Mouse (Mus musculus): ENCODE results near the gene Selp. TPM values are rescaled to one million over a fixed set of nuclear protein-coding genes. Genes with fewer than 3 reads are reported as not detected.

Selp gene
- polyA plus RNA-seq (2015; fragmentation: Nextera tagmentation; extraction: Ambion mirVana) = 0.08 and 0.23 TPM in 2 replicates

GRCm38 (mm10) chr1:164114947-164115493, at the start of gene Selp:
Selp (plus strand) TSS chr1:164115264.
- WGBS = 47% methylated on average over 8 of the region's 8 CpGs

DNA sequence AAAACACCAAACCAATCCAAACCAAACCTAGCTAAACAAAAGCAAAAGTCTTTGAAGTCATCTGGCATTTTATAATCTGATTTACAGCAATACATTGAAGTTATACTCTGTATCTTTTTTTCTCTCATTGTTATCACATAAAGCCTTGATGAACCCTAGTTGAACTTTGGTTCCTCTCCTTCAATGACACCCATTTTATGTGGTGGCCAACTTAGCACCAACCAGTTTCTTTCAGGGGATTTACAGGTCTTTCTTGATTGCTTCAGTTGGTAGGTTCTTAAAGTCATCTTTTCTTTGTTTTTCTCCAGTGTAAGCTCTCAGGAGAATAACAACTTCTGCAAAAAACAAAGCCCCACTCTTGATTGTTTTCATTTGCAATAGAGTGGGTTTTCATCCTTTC, 45.8 kb upstream of the Selp start:
- H3K27me3 ChIP-seq (replicated peaks) = no peaks in the 10 kb centered on the region
- H3K9me3 ChIP-seq = no peaks in the 10 kb centered on the region
- H3K9ac ChIP-seq = no peak overlapping the region
- no peak overlapping the region for H3K4me3 ChIP-seq
- no peaks in the 10 kb centered on the region for H3K4me1 ChIP-seq
- no peak overlapping the region for H3K27ac ChIP-seq (replicated peaks)
- no peaks in the 10 kb centered on the region for H3K36me3 ChIP-seq
- ATAC-seq (ENCODE audit: extremely low read depth, insufficient number of reproducible peaks, low FRiP score, low TSS enrichment) = no peak
- H3K4me2 ChIP-seq = no peak overlapping the region

More at GRCm38 (mm10) chr1:164114947-164115493, at the start of gene Selp:
- H3K36me3 ChIP-seq = no peaks in the 10 kb centered on the region
- peaks cover 4% of the 10 kb centered on the region; the same call in 1 of the 2 replicates for H3K4me1 ChIP-seq
- no peak within 1 kb of the TSS for H3K4me3 ChIP-seq
- no peaks in the 10 kb centered on the region for H3K27me3 ChIP-seq (replicated peaks)
- H3K27ac ChIP-seq (replicated peaks) = no peak within 1 kb of the TSS
- H3K4me2 ChIP-seq = no peak within 1 kb of the TSS
- ATAC-seq (ENCODE audit: extremely low read depth, insufficient number of reproducible peaks, low FRiP score, low TSS enrichment) = no peak
- H3K9me3 ChIP-seq = no peaks in the 10 kb centered on the region
- H3K9ac ChIP-seq = no peak within 1 kb of the TSS

DNA sequence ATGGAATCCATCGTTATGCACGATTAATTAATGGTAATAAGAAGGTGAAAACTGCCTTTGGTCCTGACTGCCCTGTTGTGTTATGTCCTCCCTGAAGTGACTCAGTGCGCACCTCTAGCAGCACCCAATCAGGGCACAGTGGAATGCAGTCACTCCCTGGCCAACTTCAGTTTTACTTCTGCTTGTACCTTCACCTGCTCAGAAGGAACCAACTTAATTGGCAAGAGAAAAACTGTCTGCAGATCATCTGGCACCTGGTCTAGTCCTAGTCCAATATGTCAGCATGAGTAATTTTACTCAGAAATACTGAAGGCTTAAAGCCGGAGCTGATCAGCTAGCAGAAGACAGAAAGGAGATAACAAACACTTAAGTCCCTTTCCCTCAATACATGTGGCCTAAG, 44.6 kb upstream of the Selp start:
- WGBS = 73% methylated on average over 4 of the region's 4 CpGs
- no peak overlapping the region for H3K4me2 ChIP-seq
- ATAC-seq (ENCODE audit: extremely low read depth, insufficient number of reproducible peaks, low FRiP score, low TSS enrichment) = no peak

DNA sequence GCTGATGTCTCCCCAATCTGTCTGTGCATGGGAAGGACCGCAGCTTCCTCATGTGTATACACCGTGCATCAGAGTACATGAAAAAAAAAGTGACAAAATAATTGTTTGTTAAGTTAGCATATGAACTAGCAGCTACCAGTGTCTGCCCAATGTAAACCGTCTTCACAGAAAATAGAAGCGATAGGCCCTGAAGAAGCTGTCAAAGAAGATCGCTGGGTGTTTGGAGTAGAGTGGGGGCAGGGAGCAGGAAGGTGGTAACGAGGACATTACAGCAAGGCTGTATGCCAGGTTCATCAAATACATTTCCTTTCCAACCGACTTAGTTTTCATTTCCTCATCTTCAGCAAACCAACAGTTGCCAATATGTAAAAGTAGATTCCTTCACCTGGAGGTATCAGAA, 44.0 kb upstream of the Selp start:
- no peak overlapping the region for H3K4me3 ChIP-seq
- ATAC-seq (ENCODE audit: extremely low read depth, insufficient number of reproducible peaks, low FRiP score, low TSS enrichment) = no peak
- no peaks in the 10 kb centered on the region for H3K9me3 ChIP-seq
- no peaks in the 10 kb centered on the region for H3K4me1 ChIP-seq
- H3K36me3 ChIP-seq = no peaks in the 10 kb centered on the region
- WGBS = 70% methylated on average over 7 of the region's 7 CpGs
- no peak overlapping the region for H3K4me2 ChIP-seq
- no peaks in the 10 kb centered on the region for H3K27me3 ChIP-seq (replicated peaks)
- H3K9ac ChIP-seq = no peak overlapping the region
- H3K27ac ChIP-seq (replicated peaks) = no peak overlapping the region

More for the DNA sequence above, 44.6 kb upstream of the Selp start:
- no peak overlapping the region for H3K27ac ChIP-seq (replicated peaks)
- no peaks in the 10 kb centered on the region for H3K36me3 ChIP-seq
- H3K4me1 ChIP-seq = no peaks in the 10 kb centered on the region
- H3K4me3 ChIP-seq = no peak overlapping the region
- H3K9ac ChIP-seq = no peak overlapping the region
- no peaks in the 10 kb centered on the region for H3K27me3 ChIP-seq (replicated peaks)
- no peaks in the 10 kb centered on the region for H3K9me3 ChIP-seq

DNA sequence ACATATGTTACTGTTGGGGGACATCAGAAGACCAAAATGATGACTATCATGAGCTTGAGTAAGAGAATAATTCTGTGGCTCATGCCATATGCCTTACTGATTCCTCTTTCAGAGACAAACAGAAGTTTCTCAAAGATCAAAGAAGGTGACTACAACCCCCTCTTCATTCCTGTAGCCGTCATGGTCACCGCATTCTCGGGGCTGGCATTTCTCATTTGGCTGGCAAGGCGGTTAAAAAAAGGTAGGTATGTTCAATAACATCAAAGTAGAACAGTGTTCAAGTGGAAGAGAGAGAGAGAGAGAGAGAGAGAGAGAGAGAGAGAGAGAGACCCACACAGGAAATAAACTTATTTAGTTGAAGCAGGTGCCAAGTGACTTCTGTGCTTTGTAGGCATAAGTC, 43.1 kb upstream of the Selp start:
- no peak for ATAC-seq (ENCODE audit: extremely low read depth, insufficient number of reproducible peaks, low FRiP score, low TSS enrichment)
- H3K9me3 ChIP-seq = no peaks in the 10 kb centered on the region
- H3K27ac ChIP-seq (replicated peaks) = no peak overlapping the region
- 79% methylated on average over 4 of the region's 4 CpGs for WGBS
- H3K9ac ChIP-seq = no peak overlapping the region
- no peaks in the 10 kb centered on the region for H3K36me3 ChIP-seq
- H3K4me2 ChIP-seq = no peak overlapping the region
- no peaks in the 10 kb centered on the region for H3K4me1 ChIP-seq
- no peaks in the 10 kb centered on the region for H3K27me3 ChIP-seq (replicated peaks)
- no peak overlapping the region for H3K4me3 ChIP-seq

DNA sequence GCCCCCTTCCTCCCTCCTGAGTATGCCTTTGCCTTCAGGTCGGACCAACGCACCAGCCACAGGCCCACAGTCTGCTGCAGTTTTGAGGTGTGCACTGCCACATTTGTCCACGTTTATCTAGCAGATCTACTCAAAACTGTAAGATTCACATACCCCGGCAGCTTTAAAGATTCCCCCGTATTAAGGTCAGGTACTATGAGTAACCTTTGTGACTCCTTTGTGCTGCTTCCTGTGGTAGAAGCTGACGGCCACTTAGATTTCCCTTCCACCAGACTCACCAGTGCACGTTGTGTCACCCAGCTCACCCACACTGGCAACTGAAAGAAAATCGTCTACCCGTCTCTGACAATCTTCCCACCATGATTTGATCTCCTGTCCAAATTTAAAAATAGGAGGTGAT, 42.0 kb upstream of the Selp start:
- H3K27me3 ChIP-seq (replicated peaks) = no peaks in the 10 kb centered on the region
- 69% methylated on average over 9 of the region's 9 CpGs for WGBS
- no peak overlapping the region for H3K4me3 ChIP-seq
- H3K4me2 ChIP-seq = no peak overlapping the region
- H3K9me3 ChIP-seq = no peaks in the 10 kb centered on the region
- ATAC-seq (ENCODE audit: extremely low read depth, insufficient number of reproducible peaks, low FRiP score, low TSS enrichment) = no peak
- no peaks in the 10 kb centered on the region for H3K4me1 ChIP-seq
- no peak overlapping the region for H3K27ac ChIP-seq (replicated peaks)
- H3K9ac ChIP-seq = no peak overlapping the region
- no peaks in the 10 kb centered on the region for H3K36me3 ChIP-seq

DNA sequence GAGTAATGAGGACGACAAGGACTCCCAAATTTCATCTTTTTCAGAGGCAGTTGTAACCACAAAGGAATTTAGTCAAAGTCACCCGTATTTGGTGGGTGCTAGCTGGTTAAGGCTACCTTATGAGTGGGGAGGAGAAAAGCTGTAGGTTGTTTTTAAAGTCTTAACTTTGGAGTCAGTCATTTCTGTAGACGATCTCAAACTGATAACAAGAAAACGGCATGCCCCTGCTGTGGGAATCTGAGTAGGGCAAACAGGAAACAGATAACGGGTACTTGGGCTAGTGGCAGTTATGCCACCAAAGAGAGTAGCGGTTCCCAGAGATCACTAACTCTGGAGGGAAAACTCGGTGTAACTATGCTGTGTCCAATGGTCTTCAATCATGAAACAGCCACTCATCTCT, 41.3 kb upstream of the Selp start:
- Histone ChIP-seq H3K27ac (replicated peaks) (no peak overlapping the region), H3K4me3 (no peak overlapping the region), H3K9me3 (no peaks in the 10 kb centered on the region), H3K9ac (no peak overlapping the region), H3K36me3 (no peaks in the 10 kb centered on the region), H3K4me2 (no peak overlapping the region), H3K4me1 (no peaks in the 10 kb centered on the region), H3K27me3 (replicated peaks) (no peaks in the 10 kb centered on the region)
- ATAC-seq (ENCODE audit: extremely low read depth, insufficient number of reproducible peaks, low FRiP score, low TSS enrichment) = no peak
- WGBS = 61% methylated on average over 7 of the region's 7 CpGs

DNA sequence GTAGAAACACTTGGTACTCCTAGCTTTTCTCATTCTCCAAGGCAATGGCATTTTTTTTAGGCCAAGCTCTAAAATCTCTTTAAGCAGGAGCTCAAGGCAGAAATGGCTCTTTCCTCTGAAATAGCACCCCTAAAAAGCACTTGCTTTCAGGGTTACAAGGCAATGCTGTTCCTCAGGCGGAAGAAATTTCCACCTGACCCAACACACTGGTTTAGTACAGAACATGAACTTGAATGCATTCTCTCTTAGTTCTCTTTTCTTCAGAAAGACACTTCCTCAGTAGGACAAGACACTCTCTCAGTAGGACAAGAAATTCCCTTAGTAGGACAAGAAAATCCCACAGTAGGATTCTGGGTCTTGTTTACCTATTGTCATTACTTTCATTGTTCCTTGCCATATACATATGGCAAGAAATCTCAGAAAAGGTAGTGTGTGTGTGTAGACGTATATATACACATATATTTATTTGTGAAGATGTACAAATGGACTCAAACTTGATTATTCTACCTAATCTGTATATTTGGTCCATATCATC, 40.4 kb upstream of the Selp start:
- WGBS = 74% methylated on average over 2 of the region's 2 CpGs
- Histone ChIP-seq H3K36me3 (no peaks in the 10 kb centered on the region), H3K4me2 (no peak overlapping the region), H3K27ac (replicated peaks) (no peak overlapping the region), H3K4me3 (no peak overlapping the region), H3K4me1 (no peaks in the 10 kb centered on the region), H3K9ac (no peak overlapping the region), H3K9me3 (no peaks in the 10 kb centered on the region), H3K27me3 (replicated peaks) (no peaks in the 10 kb centered on the region)
- no peak for ATAC-seq (ENCODE audit: extremely low read depth, insufficient number of reproducible peaks, low FRiP score, low TSS enrichment)

- no peaks in the 10 kb centered on the region for H3K27me3 ChIP-seq (replicated peaks)
- 81% methylated on average over 1 of the region's 1 CpGs for WGBS
- no peaks in the 10 kb centered on the region for H3K4me1 ChIP-seq
- no peak overlapping the region for H3K27ac ChIP-seq (replicated peaks)
- H3K9ac ChIP-seq = no peak overlapping the region
- ATAC-seq (ENCODE audit: extremely low read depth, insufficient number of reproducible peaks, low FRiP score, low TSS enrichment) = no peak
- H3K4me3 ChIP-seq = no peak overlapping the region
- no peak overlapping the region for H3K4me2 ChIP-seq
- H3K36me3 ChIP-seq = no peaks in the 10 kb centered on the region
- no peaks in the 10 kb centered on the region for H3K9me3 ChIP-seq
These were observed 39.6 kb upstream of the Selp start for GRCm38 (mm10) chr1:164075416-164075815.

DNA sequence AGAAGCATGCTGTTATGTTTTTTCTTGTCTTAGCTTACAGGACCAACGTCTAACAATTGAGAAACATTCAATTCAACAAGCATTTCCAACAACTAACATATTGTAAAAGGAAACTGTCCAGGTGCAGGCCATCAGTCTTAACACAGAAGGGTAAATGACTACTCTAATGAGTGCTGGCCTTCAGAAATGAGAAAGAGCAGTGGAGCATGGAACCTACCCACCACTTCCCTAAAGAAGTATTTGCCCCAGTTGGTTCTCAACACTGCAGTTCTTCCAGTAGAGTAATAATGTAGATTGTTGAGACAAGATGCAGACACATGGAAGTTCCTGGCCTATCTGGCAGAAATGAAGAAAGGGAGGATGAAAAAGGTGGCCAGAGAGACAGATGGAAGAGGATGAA, 38.6 kb upstream of the Selp start:
- H3K4me3 ChIP-seq = no peak overlapping the region
- no peaks in the 10 kb centered on the region for H3K9me3 ChIP-seq
- ATAC-seq (ENCODE audit: extremely low read depth, insufficient number of reproducible peaks, low FRiP score, low TSS enrichment) = no peak
- H3K27ac ChIP-seq (replicated peaks) = no peak overlapping the region
- WGBS = 43% methylated on average over 1 of the region's 1 CpGs
- H3K27me3 ChIP-seq (replicated peaks) = no peaks in the 10 kb centered on the region
- H3K36me3 ChIP-seq = no peaks in the 10 kb centered on the region
- H3K4me1 ChIP-seq = no peaks in the 10 kb centered on the region
- no peak overlapping the region for H3K4me2 ChIP-seq
- no peak overlapping the region for H3K9ac ChIP-seq

GRCm38 (mm10) chr1:164077031-164077430, 38.0 kb upstream of the Selp start:
- H3K4me1 ChIP-seq = no peaks in the 10 kb centered on the region
- 57% methylated on average over 3 of the region's 3 CpGs for WGBS
- no peaks in the 10 kb centered on the region for H3K27me3 ChIP-seq (replicated peaks)
- ATAC-seq (ENCODE audit: extremely low read depth, insufficient number of reproducible peaks, low FRiP score, low TSS enrichment) = no peak
- H3K4me3 ChIP-seq = no peak overlapping the region
- no peak overlapping the region for H3K9ac ChIP-seq
- H3K9me3 ChIP-seq = no peaks in the 10 kb centered on the region
- no peak overlapping the region for H3K4me2 ChIP-seq
- no peak overlapping the region for H3K27ac ChIP-seq (replicated peaks)
- no peaks in the 10 kb centered on the region for H3K36me3 ChIP-seq

- H3K4me2 ChIP-seq = no peak overlapping the region
- H3K27ac ChIP-seq (replicated peaks) = no peak overlapping the region
- H3K27me3 ChIP-seq (replicated peaks) = no peaks in the 10 kb centered on the region
- no peaks in the 10 kb centered on the region for H3K4me1 ChIP-seq
- H3K36me3 ChIP-seq = no peaks in the 10 kb centered on the region
- H3K9me3 ChIP-seq = no peaks in the 10 kb centered on the region
- H3K9ac ChIP-seq = no peak overlapping the region
- no peak overlapping the region for H3K4me3 ChIP-seq
- WGBS = 77% methylated on average over 4 of the region's 4 CpGs
- ATAC-seq (ENCODE audit: extremely low read depth, insufficient number of reproducible peaks, low FRiP score, low TSS enrichment) = no peak
These were observed 36.7 kb upstream of the Selp start for GRCm38 (mm10) chr1:164078323-164078741.

All from heart, embryonic 13.5 days (tissue).